Mouse (Mus musculus) left cerebral cortex, adult 8-10 months (tissue): ENCODE data around the gene Ctnnal1. TPM values are rescaled to one million over a fixed set of nuclear protein-coding genes. Genes with fewer than 3 reads are reported as not detected.

Experiments
- DNase-seq, 2 experiments: peaks; one replicate each; pipeline ENCODE4 v3.0.0; 2022; ENCODE audit warnings: low spot score in 2 of 2
- total RNA-seq, 4 experiments: library from RNA; stranded (reverse); gene quantifications; 2 replicates each; pipeline ENCODE4 v1.2.4; 2022

Gene Ctnnal1
- total RNA-seq, 4 experiments from 2014 or later: 16.8 to 23.7 (median 21.4) TPM

DNA sequence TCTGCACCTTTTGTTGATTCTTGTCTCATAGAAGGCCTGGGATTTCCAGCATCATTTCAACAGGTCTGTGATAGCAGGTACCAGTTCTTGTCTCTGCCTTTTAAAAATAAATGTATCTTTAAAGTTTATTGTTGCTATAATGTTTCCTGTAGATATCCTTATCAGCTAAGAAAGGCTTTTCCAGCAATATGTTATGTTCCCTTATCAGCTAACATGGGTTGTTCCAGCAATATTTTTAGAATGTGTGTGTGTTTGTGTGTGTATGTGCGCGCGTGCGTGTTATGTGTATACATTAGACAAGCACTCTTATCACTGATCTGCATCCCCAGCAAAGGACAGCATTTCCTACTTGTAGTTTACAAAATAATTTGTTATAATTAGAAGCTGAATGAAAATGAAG is 3.4 kb downstream of the Ctnnal1 start:
- no peak for DNase-seq

DNA sequence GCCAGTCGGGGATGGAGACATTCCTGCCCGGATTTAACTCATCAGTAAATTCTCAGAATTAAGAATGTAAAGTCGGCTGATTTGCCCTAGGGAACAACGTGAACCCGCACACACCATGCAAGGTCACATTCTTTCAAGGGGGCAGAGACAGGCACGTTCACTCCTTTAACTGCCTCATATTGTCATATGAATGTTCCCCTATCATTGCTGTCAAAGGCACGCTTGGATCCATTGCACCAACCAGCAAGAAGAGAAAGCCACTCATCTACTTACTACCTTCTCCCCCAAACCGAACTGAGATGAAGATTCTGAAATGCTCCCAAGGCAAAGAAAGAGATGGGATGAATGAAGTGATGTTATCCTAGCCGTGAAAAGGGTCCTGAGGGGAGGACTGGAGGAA is 6.3 kb downstream of the Ctnnal1 start:
- no peak for DNase-seq

DNA sequence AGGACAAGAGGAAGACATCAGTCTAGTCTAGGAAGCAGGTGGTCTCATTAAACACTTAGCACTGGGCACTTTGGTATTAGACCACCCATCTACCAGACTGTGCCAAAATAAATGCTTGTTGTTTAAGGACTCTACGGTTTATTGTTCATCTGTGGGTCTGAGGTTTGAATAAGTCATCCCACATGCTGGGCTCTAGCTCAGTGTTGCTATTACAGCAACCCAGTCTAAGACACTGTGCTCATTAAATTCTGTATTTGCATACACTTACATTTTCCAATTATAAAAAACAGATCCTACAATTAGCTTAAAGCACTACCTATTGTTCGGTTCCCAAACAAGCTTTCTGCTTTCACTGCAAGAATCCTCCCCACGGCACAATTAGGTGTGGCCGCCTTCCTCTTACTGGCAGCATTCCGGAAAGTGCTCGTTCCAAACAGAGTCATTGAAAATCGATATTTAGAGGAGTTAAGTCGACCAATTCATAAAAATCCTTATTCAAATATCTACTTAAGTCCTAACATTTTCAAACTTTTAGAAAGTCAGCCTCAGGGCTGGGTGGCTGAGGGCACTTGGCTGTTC is 8.5 kb downstream of the Ctnnal1 start:
- no peak for DNase-seq

DNA sequence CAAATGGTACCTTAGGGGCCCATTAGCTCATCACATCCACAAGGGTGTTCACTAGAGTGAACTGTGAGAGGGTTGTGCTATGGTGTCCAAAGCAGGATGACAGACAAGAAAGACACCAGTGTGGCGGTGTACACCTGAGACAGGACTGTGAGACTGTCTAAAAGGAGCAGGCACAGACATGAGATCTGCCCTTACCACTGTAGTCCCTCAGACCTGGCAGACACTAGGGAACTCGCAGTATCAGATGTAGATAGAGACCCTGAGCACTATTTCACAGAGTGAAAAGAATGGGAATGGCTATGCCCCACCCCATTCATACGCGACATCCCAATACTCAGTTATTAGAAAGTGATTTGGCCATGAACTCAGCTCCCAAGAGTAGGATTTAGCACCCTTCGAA is 9.1 kb downstream of the Ctnnal1 start:
- no peak for DNase-seq

DNA sequence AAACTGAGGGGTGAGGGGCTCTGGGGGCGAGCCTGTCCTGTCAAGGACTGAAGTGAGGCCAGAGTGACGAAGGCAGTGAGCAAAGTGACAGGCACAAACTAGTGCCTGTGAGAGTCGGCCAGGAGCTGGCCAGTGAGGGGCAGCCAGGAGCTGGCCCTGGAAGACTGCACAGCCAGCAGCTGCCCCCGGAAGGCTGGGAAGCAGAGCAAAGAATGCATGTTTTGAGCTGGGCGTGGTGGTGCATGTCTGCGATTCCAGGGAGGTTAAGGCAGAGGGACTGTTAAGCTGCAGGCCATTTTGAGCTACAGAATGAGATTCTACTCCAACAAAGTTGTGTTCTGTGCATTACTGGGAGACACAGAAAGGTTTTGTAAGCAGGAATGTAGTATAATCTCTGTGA is 14.3 kb downstream of the Ctnnal1 start:
- no peak for DNase-seq

DNA sequence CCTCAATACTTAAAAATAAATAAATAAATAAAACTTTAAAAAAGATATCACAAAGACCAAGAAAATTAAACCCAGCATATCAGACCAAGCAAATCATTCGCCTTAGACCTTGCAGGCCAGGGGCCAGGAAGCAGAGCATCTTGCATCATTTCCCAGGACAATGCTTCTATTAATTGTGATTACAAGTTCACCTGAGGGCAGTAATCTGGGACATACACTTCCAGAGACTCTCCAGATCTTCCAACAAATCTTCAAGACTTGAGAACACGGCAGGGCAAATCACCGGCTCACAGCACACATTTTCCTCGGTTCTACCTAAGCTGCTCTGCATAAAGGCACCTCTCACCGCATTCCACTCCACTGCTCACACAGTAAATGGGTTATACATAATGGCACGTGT is 16.9 kb downstream of the Ctnnal1 start:
- DNase-seq: no peak

DNA sequence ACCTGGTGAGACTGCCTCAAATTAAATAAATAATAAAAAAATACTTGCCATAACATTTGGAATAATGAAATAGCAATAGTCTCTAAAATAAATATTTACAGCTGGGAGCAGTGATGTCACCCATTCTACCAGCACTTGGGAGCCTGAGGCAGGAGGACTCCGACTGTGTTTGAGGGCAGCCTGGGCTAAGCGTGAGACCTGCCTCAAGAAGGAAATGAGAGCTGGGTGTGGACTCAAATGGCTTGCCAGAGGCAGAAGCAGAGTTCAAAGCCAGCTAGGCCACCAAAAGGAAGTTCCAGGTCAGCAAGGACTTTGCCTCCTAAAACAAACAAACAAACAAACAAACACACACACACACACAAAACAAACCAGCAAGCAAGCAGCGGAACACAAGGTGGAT is 17.6 kb downstream of the Ctnnal1 start:
- no peak for DNase-seq

DNA sequence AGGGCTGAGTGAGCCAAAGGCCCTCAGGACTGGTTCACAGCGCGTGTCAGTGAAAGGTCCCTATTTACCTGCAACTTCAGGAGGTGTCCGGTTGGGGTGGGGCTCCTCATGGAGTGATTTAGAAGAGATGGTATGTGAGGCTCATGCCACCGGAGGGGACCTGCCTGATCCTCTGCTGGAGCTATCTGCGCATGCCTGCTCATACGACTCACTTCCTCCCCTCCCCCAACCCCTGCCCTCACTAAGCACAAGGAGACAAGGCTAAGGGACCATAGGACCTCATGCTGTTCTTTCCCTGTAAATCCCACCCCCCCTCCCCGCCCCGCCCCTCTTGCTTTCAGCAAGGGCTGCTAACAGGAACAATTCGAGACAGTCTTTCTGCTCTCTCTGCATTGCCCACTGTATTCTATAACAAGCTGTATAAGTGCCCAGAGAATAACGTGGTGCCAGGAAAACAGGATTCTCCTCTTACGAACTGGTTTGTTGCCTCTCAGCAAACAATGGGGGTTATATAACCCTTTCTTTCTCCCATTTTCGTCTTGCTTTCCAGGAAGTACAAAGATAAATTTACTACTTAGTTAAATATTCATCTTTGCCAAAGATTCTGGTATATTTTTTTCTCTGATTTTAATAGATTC is 19.0 kb downstream of the Ctnnal1 start:
- DNase-seq: no peak

DNA sequence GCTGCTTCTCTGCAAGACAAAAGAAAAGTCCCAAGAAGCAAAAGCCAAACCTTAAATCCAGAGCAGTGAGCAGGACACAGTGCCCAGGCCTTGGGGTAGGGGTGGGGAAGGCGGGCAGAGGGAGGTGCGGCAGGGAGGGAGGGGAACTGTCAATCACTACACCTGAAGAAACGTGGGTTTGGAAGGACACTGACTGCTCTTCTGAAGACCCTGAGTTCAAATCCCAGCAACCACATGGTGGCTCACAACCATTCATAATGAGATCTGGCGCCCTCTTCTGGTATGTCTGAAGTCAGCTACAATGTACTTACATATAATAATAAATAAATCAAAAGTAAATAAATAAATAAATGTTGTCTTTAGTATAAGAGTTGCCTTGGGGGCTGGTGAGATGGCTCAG is 20.1 kb downstream of the Ctnnal1 start:
- no peak for DNase-seq

DNA sequence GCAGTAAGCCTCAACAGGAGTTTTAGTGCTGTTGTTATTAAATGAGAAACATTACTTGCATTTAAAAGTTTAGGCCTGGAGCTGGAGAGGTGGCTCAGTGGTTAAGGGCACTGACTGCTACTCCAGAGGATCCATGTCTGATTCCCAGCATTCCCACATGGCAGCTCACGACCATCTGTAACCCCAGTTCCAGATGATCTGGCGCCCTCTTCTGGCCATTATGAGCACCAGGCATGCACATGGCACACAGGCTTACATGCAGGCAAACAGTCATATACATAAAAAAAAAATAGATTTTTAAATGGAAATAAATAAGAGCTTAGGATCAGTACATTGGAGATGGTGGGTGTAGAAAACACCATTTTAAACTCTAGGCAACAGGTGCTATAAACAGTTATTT is 21.0 kb downstream of the Ctnnal1 start:
- no peak for DNase-seq

DNA sequence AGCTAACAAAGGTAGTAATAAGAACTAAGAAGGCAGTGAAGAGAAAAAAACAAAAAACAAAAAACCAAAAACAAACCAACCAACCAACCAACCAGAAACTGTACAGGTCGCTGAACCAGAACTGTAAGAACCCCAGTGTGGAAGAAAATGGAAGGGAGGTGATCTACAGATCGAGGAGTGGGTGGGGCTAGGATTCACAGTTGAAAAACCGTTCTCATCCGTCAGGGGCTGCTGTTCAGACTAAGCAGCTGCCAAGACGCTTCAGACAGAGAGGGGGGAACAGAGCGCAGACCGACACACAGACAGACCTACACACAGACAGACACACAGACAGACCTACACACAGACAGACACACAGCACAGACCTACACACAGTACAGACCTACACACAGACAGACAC is 22.5 kb downstream of the Ctnnal1 start:
- DNase-seq: no peak

DNA sequence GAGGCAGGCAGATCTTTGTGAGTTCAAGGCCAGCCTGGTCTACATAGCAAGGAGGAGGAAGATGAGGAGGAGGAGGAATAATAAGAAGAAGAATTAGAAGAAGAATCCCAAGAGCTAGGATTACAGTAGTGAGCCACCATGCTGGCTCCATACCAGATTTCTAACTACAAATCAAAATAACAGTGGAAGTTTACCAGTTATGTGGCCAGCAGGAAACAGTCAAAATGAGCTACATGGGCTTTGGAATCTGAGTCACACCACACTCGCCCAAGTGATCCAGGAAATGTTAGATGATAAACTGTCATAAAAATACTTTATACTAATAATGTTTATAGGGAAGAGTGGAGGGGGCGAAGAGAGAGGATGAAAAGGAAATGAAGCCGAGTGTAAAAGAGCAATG is 24.7 kb downstream of the Ctnnal1 start:
- no peak for DNase-seq

DNA sequence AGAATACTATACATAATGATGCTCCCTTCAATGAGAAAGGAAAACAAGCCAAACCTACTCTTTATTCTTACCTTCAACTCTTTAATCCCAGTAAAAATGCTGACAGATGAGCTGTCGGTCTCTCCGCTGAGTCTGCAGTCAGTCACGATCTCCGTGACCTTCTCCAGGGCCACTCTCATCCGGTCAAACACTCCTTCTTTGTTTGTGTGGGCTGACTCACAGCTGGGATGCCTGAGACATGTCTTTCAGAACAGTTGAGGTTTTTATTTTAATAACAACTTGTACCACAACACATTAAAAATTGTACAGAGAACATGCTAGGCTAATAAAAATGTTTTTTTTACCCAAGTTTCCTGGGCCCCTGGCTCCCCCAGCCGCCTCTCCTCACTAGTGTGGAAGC is 27.3 kb downstream of the Ctnnal1 start:
- DNase-seq: no peak

DNA sequence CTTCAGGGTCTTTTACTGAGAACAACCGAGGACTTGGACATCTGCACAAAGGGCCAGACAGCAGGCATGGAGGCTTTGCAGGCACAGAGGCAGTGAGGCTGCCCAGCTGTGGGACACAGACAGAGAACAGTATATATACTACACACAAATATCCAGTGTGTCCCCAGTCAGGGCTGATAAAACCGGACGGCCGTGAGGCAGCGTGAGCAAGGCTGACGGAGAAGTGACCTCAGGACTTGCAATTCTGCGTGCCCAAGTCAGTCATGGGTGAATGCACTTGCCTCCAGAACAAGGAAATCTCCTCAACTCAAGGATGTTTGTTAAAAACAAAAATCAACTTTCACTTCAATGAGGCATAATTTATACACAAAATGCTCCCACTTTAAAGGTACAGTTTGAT is 33.0 kb downstream of the Ctnnal1 start:
- no peak for DNase-seq

DNA sequence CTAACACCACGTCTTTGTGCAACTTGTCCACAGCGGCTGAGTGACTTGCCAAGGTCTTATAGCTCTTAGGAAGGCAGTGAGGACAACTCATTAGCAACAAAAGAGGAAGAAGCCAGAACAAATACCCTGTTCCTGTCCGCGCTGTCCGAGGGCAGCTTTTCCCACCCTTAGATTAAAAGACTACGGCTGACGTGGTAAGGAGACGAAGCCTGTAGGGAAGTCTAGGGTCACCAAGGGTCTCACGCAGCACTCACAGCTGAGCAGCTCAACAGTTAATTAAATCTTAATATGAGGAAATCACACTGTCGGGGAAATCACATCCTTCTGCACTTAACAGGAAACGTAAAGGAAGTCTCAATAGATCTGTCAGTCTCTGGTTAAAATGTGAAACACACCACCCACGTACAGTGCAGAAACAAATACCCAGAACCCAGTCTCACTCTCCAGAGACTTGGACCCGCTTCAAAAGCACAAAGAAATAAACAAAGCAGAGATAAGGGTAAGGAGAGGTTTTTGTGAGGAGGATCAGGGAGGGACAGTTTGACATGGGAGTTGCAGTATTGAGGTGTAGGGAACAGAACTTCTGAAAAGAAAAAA is 33.9 kb downstream of the Ctnnal1 start:
- DNase-seq: no peak

DNA sequence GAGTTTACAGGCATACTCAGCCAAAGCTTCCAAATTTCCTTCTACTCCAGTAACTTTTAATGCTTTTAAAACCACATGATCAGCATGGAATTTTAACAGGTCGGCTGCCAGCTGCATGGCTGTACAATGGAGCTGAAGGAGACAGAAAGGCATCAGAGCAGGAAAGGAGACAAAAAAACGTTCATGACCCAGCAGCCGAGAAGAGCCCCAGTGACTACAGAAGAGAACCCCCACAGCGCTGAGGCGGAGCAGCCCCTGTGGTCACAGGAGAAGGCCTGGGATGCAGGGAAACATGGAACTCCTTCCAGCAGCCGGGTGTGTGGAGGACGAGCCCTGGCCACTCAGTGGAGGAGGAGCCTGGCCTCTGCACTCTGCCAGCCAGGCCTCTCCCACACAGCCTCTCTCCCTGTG is 35.5 kb downstream of the Ctnnal1 start:
- no peak for DNase-seq

DNA sequence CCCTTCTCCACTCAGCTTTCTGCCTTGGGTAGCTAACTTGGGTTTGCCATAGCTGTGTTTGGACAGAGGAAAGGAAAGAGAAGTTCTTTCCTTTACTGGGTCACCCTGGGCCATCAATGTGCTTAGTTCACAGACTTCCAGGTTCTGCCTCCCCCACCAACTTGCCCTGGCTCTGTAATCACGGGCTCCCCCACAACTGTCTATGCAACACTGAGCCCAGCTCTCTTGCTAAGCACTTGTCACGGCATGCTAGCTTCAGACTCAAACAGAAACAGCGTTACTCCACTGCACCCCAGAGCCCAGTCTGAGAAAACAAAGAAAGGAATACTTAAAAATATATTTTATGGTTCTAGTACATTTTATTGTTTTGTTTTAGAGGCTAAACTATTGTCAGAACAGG is 36.1 kb downstream of the Ctnnal1 start:
- DNase-seq: no peak

DNA sequence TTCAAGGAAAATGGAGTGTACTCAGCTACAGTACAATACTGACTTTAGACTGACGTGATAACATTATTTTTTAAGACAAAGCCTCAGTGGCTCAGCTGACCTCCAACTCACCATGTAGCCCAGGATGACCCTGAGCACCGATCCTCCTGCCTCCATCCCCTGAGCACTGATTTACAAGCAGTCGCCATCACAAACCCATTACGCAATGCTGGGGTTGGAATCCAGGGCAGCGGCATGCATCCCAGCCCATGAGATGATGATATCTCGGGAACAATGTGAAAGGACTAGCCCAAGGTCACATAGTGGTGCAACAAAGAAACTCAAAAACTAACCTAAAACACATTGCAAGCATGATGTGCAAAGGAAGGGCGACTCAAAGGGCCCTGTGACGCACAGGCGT is 40.8 kb downstream of the Ctnnal1 start:
- DNase-seq: no peak

DNA sequence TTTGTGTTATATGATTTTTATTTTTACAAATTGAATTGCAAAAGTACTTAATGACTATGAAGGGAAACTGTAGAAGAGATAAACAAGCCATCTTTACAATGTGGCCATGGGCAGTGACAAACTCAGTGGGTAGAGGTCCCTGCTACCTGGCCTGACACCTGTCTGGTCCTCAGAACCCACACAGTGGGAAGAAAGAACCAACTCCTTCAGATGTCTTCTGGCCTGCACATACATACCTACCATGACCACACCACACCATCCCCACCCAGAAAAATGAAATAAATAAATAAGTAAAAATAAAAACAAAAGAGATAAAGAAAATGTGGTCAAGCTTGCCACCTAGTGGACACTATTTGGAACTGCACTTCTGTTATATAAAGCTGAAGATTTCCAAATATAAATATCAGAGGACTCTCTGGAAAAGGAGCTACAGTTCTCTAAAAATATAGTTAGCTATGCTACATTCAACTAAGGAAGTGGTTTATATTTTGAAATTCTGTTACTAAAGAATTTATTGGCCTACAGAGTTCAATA is 44.9 kb downstream of the Ctnnal1 start:
- DNase-seq: no peak

DNA sequence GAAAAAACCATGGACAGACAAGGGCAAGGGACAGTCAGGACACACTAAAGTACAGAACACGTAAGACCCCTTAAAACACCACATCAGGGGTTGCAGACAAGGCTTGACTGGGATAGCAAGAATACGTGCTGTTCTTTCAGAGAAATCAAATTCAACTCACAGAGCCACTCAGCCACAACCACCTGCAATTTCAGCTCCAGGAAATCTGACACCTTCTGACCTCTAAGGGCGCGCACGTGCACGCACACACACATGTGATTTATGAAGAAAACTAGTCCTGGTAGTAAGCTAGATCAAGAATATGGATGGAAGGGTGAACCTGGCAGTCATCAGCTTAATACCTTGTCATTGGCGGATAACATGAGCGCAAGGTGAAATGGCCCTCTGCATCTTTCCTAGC is 49.9 kb downstream of the Ctnnal1 start:
- DNase-seq: no peak

DNA sequence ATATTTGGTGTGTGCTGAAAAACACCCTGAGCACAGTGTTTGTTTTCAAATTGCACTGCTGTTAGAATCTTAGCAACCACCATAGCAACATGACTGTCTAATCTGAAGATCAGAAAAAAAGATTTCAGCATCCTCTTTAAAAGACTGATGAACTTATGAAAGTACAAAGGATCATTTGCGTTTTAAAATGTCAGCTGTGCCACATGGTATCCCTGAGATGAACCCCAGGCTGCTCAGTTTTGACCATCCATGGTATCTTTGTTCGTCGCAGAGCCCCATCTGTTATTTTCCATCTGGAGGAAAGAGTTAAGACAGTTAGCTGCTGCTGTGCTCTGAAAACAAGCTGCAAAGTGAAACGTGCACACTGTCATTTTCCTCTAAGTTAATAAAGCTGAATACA is 52.9 kb downstream of the Ctnnal1 start:
- no peak for DNase-seq

DNA sequence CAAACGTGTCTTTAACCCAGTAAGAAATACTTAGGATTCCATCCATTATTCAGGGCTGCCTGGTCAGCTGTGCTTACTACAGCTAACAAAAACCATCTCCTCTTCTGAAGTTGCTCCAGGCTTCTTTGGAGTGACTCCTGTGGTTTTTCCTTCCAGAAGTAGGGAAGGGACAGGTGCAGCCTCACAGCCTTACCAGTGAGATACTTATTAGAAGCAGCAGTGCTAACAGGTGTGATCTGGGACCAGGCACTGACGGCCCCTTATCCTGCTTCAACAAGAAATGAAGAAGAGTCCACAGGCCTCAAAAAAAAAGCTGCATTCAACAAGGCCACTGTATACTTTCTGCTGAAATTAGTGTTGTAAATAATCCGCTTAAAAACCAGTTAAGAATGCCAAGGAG is 53.3 kb downstream of the Ctnnal1 start:
- DNase-seq: no peak

DNA sequence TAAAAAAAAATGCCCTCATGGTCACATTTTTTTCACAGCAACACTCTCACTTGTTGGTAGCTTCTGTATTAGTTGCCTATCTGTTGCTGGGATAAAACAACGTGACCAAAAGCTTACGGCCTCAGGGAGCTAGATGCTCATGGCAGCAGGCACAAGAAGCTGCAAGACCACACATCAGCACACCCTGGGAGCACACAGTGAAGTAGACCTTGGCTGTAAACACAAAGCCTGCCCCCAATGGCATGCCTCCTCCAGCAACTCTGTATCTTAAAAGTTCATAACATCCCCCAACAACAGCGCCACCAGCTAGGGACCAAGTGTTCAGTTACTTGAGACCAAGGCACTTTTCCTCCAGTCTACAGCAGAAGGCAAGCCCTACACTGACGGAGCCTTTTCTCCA is 55.9 kb downstream of the Ctnnal1 start:
- no peak for DNase-seq
